Mouse (Mus musculus) telencephalon, adult 2 months (tissue): ENCODE data around the gene Fam53a.

Source experiments
- DNase-seq: peaks from one replicate; pipeline ENCODE4 v3.0.0-alpha.2; 2011; ENCODE audit warnings: low read depth, low spot score

Gene Fam53a

DNA sequence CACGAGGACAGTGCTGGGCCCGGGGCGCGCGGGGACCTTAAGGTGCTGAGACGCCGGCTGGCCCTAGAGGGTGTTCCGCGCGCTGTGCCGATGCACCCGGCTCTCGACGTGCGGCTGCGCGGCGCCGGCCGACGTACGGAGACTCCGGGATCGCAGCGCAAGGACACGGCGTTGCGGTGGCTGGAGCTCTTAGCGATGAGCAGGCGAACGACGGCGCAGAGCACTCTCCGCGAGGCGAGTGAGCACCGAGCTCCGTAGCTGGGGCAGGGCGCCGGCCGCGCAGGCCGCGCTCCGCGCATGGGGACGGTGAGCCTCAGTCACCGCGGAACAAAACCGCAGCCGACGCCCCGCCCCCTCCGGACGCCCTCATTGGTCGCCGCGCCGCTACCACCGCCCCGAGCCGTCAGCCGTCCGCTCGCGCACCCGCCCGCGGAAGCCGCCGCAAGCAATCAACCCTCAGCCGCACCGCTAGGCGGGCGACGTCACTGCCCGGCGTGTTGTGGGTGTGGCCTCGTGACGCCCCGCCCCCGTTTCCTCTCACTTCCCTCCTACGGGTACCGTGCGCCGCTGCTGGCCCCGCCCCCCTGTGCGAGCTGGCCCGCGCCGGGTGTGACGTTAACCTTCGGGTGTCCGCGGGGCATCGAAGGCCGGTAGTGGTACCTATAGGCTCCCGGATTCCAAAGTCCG lies at the start of gene Fam53a, which contains the start of gene Gm9903:
Gene Fam53a, minus strand, starts transcription at position 335 of the 687 bp plus-strand sequence.
Gene Gm9903, plus strand, starts transcription at position 625 of the 687 bp plus-strand sequence.
- DNase-seq = peak; percentile 92

DNA sequence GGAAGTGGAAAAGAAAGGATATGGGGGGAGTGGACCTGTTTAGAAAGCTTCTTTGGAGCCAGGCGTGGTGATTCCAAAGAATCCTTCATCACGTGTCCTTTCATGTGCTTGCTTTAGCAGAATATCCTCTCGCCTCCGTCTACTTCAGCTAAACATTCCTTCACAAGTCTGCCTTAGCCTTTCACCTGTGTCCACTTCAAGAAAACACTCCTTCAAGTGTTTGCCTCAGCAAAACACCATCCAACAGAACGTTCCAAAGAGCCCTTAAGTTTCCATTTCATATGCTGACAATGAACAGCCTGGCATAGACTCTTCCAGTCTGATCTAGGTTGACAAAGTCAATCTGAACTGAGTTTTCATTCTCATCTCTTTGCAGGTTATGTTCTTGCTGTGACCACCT lies 48.8 kb upstream of the Fam53a start:
- DNase-seq = no peak

DNA sequence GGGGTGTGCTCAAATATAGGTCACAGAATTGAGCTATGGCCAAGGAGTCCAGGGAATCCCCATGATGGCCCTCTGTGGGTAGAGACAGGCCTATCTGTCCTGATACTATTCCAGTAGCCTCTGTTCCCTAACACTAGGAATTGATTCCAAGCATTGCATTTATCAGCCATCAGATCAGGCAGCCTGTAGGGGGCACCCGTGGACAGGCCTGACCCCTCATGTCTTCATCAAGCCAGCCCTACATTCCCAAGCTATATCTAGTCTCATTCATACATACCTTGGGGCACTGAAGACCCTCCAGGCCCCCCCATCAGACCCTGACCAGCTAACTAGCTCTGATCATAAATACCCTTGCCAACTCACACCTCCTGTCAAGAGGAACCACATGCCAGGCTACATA lies 46.5 kb upstream of the Fam53a start:
- no peak for DNase-seq

DNA sequence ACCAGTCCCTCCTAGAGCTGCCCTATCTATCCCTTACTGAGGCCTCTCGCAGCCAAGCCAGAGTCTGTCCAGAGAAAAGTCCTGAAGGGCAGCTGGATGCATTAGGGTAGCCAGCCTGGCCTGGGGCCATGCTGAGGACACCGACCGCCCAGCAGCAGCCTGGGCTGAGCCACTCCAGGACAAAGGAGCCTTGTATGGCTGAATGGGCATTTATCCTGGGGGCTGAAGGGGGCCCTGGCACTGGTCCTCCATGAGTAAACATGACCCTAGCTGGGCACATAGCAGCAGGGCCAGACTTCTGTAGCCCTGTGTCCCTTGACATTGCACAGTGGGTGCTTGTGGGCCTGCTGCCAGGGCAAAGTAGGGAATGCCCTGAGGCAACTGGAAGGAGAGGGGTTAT lies 45.0 kb upstream of the Fam53a start:
- peak; percentile 45 for DNase-seq

DNA sequence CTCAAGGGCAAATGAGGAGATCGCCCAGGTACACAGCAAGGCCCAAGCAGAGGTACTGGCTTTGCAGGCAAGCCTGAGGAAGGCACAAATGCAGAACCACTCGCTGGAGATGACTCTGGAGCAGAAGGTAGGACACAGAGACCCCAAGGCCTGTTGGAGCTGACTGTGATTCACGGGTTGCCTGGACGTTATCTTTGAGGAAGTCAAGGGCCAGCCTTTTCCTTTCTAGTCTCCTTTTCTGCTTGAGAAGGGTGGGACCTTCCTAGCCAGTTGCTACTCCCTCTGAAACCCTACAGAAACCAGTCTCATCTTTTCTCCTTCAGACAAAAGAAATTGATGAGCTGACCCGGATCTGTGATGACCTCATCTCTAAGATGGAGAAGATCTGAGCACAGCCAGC lies 42.2 kb upstream of the Fam53a start:
- no peak for DNase-seq

DNA sequence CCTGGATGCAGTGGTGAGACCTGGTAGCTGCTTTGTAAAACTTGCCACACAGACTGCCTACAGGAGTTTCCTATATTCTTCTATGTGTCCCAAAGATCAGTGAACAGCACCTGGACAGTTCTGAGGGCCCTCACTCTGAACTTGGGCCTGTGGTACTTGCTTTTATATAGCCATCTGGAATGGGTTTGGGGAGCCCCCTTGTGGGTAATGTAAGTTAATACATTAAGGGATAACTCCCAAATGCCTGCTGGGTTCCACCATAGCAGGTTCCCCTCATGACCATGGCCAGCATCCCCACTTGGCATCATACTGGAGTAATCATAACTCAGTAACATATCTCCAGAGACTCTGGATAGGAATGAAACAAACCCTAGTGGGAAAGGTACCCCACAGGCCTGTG lies 38.8 kb upstream of the Fam53a start:
- DNase-seq = no peak

DNA sequence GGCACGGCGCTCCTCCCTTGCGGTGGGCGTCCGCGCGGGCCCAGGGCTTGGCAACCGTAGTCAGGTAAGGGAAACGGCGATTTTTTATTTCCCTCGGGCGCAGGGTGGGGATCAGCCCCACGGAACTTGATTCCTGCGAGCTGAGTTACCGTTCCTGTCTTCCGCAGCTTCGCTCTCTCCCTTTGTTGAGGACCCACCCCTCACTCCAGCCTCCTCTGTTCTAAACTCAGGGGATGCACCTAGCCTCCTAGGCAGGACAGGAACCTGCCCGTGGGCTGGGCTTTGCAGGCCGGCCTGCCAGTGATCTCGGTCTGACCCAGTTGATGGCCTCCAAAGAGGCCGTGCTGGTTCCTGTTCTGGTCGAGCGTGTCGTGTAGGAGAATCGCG lies 29.2 kb upstream of the Fam53a start:
- DNase-seq = no peak

DNA sequence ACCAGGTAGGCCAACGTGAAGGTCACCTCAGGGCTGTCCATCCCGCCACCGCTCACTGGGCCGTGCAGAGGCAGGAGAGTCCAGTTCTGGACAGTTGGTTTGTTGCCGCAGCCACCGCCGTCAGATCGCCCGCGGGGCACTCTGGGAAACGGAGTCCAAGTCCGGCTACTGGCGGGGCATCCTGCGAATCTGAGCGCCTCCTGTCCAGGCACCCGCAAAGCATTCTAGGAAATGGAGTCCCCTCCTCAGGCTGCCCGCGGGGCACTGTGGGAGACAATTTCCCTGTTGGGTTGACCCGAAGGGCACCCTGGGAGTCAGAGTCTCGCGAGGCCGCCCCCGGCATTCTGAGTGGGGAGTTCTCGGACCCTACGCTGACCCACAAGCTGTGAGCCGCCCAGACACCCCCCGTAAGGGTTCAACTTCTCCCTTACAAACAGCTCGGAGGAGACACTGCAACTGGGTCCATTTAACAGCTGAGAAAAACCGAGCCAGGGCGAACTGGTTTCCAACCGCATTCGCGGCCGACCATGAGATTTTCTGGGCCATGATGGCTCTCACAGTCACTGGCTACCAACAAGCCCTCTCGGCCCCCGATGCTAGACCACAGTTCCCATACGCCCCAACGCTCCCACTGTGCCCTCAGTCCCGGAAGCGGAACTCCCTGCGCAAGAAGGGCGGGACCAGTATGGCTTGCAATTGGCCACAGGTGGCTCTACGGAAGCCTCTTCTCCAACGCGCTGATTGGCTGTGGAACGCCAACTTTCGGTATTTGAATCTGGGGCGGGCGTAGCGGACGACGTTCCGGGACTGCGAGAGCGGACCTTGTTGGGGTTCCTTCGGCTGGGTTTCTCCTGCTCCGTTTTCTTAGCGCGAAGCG lies 28.6 kb upstream of the Fam53a start, which contains the start of the genes Tacc3 and Tmem129:
Gene Tacc3, plus strand, starts transcription at position 342 of the 877 bp plus-strand sequence.
Gene Tmem129, minus strand, starts transcription at position 630 of the 877 bp plus-strand sequence.
- peak; percentile 99 for DNase-seq

DNA sequence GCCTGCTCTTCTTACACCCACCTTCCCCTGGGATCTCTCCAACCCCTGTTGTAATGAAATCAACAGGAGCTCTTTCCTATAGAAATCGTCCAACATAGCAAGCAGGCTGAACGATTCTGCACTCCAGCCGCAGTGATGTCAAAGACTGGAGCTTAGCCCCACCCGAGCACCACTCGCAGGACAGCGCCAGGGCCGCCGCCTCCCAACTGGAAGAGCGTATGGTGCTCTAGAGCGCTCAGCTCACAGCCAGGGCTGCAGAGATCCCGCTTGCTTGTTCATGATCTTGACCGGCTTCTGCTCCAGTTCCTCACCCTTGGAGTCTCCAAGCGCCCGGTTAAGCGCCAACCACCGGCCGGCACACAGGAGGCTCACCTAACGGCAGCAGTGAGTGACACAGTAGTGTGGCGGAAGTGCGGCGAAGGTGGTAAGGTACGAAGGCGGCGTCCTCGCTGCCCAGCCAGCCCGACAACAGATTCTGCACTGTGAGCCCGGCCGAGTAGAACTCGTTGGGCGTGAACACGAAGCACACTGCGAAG lies 27.9 kb upstream of the Fam53a start:
- DNase-seq = no peak

DNA sequence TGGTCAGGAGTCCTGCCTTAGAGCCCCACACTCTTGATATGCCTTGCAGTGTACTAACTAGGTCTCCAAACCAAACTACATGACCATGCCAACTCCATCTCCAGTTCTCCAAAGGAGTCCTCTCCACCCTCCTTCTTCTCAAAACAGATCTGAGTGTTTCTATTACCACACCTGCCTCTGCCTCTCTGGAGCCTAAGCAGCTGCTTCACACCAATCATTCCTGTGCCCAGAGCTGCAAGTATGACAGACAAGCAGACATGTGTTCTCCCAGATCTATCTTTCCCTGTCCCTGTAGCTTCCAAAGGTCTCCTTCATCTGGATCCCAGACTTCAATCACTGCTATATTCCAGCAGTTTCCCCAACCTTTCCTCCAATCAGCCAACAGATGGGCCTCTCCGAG lies 27.3 kb upstream of the Fam53a start:
- DNase-seq = no peak

DNA sequence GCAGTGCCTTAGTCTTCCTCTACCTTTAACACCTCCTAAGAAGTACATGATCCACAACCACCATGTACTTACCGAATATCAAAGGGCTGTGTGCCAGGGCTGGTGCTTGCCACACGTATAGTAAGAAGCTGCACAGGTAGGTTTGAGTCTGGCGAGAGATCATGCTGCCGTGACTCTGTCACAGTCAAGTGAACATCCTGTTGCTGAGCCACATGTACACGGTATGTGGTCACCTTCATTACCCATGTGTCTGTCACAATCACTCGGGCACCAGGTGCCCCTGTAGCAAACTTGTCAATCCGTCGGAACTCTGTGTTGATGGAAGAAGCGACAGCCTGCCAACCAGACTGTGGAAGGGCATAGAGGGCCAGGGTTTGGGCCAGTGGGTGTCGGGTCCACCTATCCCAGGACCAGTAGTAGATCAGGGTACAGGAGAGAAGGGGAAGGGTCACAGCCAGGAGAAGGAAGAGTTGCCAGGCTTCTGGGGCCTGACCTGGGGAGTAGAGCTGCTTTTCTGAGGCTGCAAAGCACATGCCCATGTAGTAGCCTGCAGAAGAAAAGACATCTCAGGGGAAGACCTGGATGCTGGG lies 25.9 kb upstream of the Fam53a start:
- DNase-seq = no peak

DNA sequence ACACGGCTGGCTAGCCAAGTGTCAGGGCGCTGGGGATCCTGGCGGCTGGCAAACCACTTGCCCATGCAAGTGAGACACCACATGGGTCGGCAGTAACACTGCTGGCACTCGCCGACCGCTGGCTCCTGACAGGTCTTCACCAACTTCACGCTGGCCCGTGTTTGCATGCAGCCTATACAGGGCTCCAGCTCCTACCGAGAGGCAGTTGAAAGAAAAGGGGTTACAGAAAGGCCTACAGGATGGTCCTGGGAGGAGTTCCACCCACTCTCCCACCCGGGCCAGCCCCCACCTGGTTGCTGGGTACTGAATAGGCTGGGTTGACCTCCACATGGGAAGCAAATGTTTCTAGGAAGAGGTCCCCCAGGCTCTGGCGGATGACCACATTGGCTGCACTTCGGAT lies 25.0 kb upstream of the Fam53a start:
- no peak for DNase-seq

DNA sequence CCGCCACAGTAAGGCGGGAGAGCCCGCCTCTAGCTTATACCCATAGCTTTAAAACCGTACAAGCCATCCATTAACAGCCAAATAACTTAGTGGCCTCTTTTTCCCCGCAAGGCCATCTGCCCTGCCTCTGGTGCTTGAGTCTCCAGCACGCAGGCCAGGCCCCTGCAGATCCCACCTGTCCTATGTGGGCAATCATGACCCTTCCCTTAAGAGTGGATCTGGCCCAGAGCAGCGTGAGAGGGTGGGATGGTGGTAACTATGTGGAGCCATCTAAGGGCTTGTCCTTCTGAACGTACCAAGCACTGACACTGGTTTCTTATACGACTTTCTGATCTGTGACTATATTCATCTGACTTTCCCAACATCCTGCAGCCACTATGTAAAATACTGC lies 23.3 kb upstream of the Fam53a start:
- DNase-seq = no peak

DNA sequence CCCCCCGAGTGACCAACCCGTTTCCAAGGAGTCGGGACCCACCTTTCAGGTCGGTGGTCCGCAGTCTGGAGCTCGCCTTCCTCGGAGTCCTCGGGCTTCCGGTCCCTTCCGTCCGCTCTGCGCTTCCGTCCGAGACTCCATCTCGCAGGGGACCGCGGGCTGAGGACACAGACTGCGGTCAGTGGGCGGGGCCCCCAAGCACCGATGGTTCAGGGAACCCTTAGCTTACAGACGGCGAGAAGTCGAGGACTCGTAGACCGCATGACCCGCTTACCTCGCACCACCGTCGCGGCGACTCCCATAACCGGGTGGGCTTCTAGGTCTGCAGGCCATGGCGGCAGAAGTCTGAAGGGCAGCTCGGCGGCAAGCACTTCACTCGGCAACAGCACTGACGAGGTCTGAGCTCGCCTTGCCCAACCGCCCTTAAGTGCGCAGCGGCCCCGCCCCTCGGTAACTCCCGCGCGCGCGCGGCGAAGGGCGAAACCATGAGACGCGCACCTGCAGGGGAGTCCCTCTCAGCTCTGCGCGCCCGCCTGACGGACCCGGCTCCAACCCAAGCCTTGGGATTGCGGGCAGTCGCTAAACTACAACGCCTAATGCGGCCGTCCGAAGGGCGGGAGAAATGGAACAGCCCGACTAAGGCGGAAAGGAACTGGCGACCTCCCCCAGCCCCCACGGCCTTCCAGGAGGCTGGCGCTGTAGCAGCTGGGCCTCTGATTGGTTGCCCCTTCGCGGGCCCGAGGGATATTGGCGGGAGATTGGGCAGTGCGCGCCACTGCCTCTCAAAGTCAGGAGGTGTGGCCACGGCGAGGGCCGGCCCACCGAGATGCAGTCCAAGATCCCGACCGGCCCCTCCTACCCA lies 22.7 kb upstream of the Fam53a start, which contains the start of gene Slbp:
Gene Slbp, minus strand, starts transcription at position 654 of the 862 bp plus-strand sequence.
- DNase-seq = peak; percentile 95

DNA sequence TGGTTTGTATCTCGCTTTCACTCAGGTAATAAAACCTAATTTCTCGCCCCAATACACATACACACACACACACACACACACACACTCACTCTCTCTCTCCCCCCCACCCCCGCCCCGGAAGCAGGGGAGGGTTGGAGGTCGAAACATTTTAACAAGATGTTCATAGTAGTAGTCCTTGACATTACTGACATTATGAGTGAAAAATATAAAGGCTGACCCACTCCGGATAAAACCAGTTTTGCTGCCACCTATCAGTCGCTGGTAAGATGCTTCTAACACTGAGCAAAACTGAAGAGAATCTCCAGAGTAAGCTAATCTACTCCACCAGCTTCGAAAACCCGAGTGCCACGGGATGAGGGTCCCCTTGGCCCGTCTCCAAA lies 22.1 kb upstream of the Fam53a start:
- DNase-seq = no peak

DNA sequence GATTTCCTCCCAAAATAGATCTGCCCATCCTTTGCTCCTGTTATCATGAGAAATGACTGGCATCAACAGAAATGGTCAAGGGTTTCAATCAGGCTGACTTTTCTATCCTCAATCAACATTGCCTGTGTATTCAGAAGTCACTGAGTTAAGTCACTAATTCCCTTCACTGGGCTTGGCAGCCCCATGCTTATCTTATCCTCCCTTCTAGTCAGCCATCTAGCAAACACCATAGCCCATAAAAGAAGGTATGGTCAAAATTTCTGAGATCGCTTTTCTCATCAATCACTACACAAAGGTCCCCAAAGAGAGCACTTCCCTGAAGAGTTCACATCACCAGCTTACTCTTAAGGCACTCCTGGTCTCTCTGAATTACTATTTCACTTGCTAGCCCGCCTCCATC lies 21.6 kb upstream of the Fam53a start:
- no peak for DNase-seq

DNA sequence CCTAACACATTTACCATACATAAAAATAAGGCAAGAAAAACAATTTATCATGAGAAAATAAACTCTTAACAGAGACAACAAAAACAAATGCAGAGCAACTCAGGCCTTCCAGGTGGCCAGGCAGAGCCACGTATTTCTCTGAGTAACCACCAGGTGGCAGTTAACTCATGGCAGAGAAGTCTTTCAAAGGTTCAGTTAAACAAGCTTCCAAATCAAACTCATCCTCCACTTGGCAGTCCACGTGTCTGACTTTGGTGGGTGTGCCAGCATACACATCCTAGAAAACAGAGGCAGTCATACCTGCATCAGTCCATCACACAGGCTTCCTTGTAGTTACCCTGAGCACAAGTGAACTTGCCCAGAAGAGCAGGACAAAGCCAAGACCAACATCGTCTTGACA lies 11.2 kb upstream of the Fam53a start:
- no peak for DNase-seq

DNA sequence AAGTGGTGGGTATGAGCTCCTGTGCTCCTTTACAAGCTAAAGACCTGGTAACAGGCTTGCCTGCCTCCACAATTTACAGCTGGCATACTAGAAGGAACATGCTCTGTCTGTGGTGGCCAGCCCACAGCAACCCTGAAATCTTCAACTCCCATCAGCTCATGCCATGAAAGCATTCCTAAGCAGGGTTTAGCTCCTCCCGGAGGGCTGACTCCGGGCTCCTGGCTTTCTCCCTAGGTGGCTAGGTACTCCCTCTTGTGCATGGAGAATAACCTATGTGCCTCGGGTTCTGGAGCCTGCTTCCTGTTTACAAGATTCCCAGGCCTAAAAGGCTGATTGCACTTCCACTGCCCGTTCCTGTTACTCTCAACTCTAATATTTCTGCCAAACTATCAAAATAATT lies 9.4 kb upstream of the Fam53a start:
- DNase-seq = no peak

DNA sequence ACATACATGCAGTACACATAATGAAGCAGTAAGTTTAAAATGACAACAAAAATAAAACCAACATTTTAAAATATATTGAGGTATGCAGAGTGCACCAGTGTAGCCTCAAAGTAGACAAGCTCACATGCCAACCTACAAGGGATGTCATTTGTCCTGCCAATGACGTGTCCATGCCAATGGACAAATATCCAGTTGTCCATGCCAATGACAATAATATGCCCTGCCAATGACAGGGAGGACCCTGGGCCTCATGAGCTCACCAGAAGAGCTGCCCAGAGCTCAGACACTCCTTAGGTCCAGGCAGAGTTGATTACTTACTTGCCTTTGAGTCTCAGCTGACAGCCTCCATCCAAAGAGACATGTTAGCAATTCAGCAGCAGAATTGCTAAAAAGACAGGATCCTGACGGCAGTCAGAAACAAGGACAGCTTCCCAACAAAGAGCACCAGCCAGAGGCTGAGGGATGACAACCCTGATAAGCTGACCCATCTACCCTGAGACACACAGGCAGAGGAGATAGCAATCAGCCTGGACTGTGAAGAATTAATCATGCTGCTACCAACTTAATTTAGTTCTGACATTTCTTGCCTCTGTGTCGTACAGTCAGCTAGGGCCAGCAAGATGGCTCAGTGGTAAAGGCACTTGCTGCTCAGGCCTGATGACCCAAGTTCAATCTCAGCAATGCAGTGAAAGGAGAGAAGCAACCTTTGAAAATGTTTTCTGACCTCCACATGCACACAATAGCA lies 8.3 kb upstream of the Fam53a start:
- DNase-seq = no peak

DNA sequence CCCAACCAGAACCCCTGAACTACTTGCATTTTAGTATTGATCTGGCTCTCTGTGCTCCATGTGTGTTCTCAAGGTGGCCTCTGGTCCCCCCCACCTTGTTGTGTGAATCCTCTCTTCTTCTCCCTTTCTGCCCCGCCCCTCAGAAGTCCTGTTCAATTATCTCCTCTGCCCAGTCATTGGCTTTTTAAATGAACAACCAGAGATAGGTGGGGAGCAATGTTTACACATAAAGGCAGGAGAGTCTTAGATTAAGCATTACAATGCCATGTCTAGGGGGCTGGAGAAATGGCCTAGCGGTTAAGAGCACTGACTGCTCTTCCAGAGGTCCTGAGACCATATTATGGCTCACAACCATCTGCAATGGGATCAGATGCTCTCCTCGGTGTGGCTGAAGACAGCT lies 5.9 kb upstream of the Fam53a start:
- no peak for DNase-seq
